Mouse (Mus musculus) stomach, postnatal 0 days (tissue): ENCODE data around the gene Ugt1a6a.

ENCODE experiments used
- CTCF ChIP-seq: IDR thresholded peaks from 2 replicates; pipeline ENCODE4 v1.5.1; 2016; ENCODE audit warnings: antibody characterized with exemption, low read depth, mild to moderate bottlenecking, moderate library complexity
- EP300 ChIP-seq: optimal IDR thresholded peaks from 2 replicates; pipeline ENCODE3; 2016; ENCODE audit warnings: antibody characterized with exemption

DNA sequence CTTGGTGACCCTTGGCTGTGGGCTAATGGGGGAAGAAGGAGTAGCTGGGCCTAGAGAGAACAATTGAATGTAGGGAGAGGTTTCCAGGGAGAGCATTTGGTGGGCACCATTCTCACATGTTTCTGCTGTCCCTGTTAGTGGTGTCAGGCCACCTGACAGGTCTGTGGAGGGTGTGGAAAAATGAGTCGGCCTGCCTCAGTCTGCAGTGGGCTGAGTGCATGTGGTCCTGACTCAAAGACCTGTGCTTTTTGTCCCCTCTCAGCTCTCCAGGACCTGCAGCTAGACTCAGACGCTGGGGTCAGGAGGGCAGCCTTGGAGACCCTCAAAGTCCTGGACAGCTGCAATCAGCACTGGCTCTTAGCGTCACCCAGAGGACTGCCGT, 125.0 kb downstream of the Ugt1a6a start:
- TF ChIP-seq CTCF (no peak), EP300 (no peak)
